Mouse (Mus musculus) central nervous system, embryonic 18 days (tissue): ENCODE measurements around the gene Cts3. TPM values are rescaled to one million over a fixed set of nuclear protein-coding genes. Genes with fewer than 3 reads are reported as not detected.

Experiments
- polyA plus RNA-seq: library from polyadenylated mRNA; depleted of rRNA; stranded (reverse); fragments of >200 nt; gene quantifications from 2 replicates; pipeline ENCODE4 v1.2.3, GENCODE M21; 2012; rRNA removed

Gene Cts3
- 0.05 TPM in 1 of 2 replicates, not detected in the other for polyA plus RNA-seq

GRCm38 (mm10) chr13:61570027-61570426, at the start of gene Cts3:
Gene Cts3 (minus strand): TSS chr13:61570127.

DNA sequence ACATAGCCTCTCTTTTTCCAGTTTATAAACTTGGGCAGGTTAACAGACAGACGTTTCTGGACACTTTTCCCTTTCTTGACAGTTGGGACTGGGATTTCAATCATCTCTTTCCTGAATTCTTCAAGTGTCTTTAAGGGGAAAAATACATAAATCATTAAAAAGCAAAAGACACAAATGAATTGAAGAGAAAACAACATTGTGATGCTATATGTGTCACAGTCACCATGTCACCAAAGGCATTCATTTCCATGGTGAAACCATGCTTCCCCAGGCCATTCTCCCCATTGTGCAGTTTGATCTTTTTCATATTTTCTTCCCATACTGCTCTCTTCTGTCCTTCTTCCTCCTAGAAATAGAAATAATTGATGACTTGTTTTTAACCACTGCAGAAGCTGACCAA, 1.9 kb downstream of the Cts3 start, which contains the start of gene Gm49352:
Gm49352 (minus strand) TSS at position 101 of the 400 bp plus-strand sequence.

DNA sequence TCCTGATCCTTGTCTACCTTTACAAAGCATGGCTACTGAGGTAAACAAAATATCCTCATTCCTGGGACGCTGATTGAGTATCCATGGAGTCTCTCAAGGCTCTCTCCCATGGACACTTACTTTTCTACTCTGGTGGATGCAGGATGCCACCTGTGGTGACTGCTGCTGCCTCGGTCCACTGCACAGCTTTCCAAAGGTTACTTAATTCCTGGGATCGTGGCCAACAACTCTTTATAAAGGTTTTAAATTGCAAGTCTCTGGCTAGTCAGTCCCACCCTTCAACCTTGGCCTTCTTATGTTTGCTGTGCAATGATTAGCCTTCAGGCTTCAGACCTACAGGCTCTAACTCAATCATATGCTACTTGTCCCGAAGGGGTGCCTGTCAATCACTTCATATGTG, 28.3 kb downstream of the Cts3 start, which contains the start of gene Ctsm:
Ctsm (minus strand) TSS at position 209 of the 400 bp plus-strand sequence.

Other genes with a start within 250 kb of the Cts3 start
- not detected in 2 replicates for gene Cts7, start 211.9 kb downstream of the Cts3 start, polyA plus RNA-seq
- not detected in 2 replicates for gene Ctsm, start 28.3 kb downstream of the Cts3 start, polyA plus RNA-seq
- not detected in 2 replicates for gene Gm49352, start 2.0 kb downstream of the Cts3 start, polyA plus RNA-seq